Mouse (Mus musculus) embryonic fibroblast, embryonic 13.5 days (primary cell): Measurements from ENCODE around the gene Emd.

Source experiments
- CTCF ChIP-seq: IDR thresholded peaks from 2 replicates; pipeline ENCODE4 v1.5.1; 2011; ENCODE audit warnings: mild to moderate bottlenecking, control low read depth, low read length, moderate library complexity, borderline replicate concordance; ENCODE audit not compliant: insufficient read depth
- POLR2A ChIP-seq: IDR thresholded peaks from 2 replicates; pipeline ENCODE4 v1.6.1; 2011; ENCODE audit warnings: low read depth, mild to moderate bottlenecking, control low read depth, low read length, moderate library complexity

GRCm38 (mm10) chrX:74299721-74300120, 45.2 kb downstream of the Emd start:
- TF ChIP-seq POLR2A (no peak), CTCF (no peak)
